Mouse (Mus musculus) ES-E14 (cell line): ENCODE data around the gene Cmc2. TPM values are rescaled to one million over a fixed set of nuclear protein-coding genes. Genes with fewer than 3 reads are reported as not detected.
A peak's percentile ranks its signal among the peaks of the same experiment; 100 is the strongest.

ENCODE experiments used
- DNase-seq: peaks from one replicate; pipeline ENCODE4 v3.0.0-alpha.2; 2013; ENCODE audit warnings: low read depth, low spot score
- H3K27ac ChIP-seq: 2 replicates; pipeline ENCODE4 v1.5.1; 2012; ENCODE audit warnings: low read depth, mild to moderate bottlenecking, low read length, moderate library complexity, mixed read lengths; ENCODE audit not compliant: poor library complexity, insufficient read depth, severe bottlenecking
- H3K36me3 ChIP-seq: 2 replicates; pipeline ENCODE4 v1.6.1; 2012; ENCODE audit warnings: mild to moderate bottlenecking, low read length, moderate library complexity, mixed read lengths; ENCODE audit not compliant: control insufficient read depth, poor library complexity, insufficient read depth, severe bottlenecking
- H3K4me1 ChIP-seq, 2 experiments: fragments of 150-350 bp in 1 of 2; sonication (generic) in 1 of 2; 2 replicates each; pipeline ENCODE4 v1.6.1; 2012; ENCODE audit warnings: low read length in 2 of 2, mild to moderate bottlenecking in 1 of 2, mixed read lengths in 1 of 2; ENCODE audit not compliant: control insufficient read depth in 2 of 2, insufficient read depth in 2 of 2, poor library complexity in 1 of 2
- H3K4me3 ChIP-seq, 2 experiments: fragments of 150-350 bp in 1 of 2; sonication (generic) in 1 of 2; 2 replicates each; pipeline ENCODE4 v1.5.1; 2012; ENCODE audit warnings: low read length in 2 of 2, low read depth in 1 of 2, mild to moderate bottlenecking in 1 of 2, mixed read lengths in 1 of 2; ENCODE audit not compliant: insufficient read depth in 1 of 2, poor library complexity in 1 of 2, severe bottlenecking in 1 of 2
- H3K9ac ChIP-seq: 2 replicates; pipeline ENCODE4 v1.6.1; 2012; ENCODE audit warnings: low read depth, mild to moderate bottlenecking, low read length, mixed read lengths; ENCODE audit not compliant: poor library complexity, insufficient read depth, severe bottlenecking
- H3K9me3 ChIP-seq: fragments of 150-350 bp; sonication (generic); 2 replicates; pipeline ENCODE4 v1.6.1; 2012; ENCODE audit warnings: low read depth, mild to moderate bottlenecking, low read length; ENCODE audit not compliant: control insufficient read depth, insufficient read depth
- CHD2 ChIP-seq: IDR thresholded peaks from 2 replicates; pipeline ENCODE4 v1.6.1; 2014; ENCODE audit warnings: mild to moderate bottlenecking, low read depth, low read length, inconsistent platforms
- HCFC1 ChIP-seq: IDR thresholded peaks from 2 replicates; pipeline ENCODE4 v1.6.1; 2012; ENCODE audit warnings: low read length, inconsistent platforms, borderline replicate concordance; ENCODE audit not compliant: insufficient read depth
- MAFK ChIP-seq: IDR thresholded peaks from 2 replicates; pipeline ENCODE4 v1.6.1; 2014; ENCODE audit warnings: mild to moderate bottlenecking, low read depth, low read length, inconsistent platforms; ENCODE audit not compliant: insufficient read depth
- ZC3H11A ChIP-seq: IDR thresholded peaks from 2 replicates; pipeline ENCODE4 v1.6.1; 2012; ENCODE audit warnings: low read depth, mild to moderate bottlenecking, inconsistent platforms, low read length, borderline replicate concordance
- ZNF384 ChIP-seq: IDR thresholded peaks from 2 replicates; pipeline ENCODE4 v1.6.1; 2012; ENCODE audit warnings: low read depth, low read length, inconsistent platforms
- in situ Hi-C, 2 experiments: fragments of 600-800 bp; cut with MboI; formaldehyde crosslinking; loops; one replicate each; pipeline ENCODE4 v1.15.1; 2025; ENCODE audit warnings: low sequenced_read_pairs in 2 of 2, inconsistent platforms in 1 of 2; ENCODE audit not compliant: unreplicated experiment in 2 of 2
- total RNA-seq: library from RNA; depleted of rRNA; stranded (reverse); fragments of 300-350 nt; gene quantifications from 2 replicates; pipeline ENCODE4 v1.2.3, GENCODE M21; 2012

Gene Cmc2
- total RNA-seq, 1 experiment: 33.4 TPM

DNA sequence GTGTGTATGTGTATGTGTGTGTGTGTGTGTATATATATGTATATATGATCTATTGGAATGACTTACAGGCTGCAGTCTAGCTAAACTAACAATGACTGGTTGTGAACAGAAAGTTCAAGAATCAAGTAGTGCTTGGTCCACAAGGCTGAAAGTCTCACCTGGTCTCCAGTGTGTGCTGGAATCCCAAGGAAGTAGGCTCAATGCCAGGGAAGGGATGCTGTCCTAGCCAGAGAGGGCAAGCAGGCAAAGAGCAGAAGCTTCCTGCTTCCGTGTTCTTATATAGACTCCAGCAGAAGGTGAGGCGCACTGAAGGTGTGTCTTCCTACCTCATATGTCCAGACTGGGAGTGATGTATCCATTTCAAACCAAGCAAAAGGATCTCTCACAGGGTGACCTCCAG is 30.5 kb upstream of the Cmc2 start:
- H3K9me3 ChIP-seq: no peaks in the 10 kb centered on the region
- peaks cover 27% of the 10 kb centered on the region for H3K36me3 ChIP-seq
- no peak overlapping the region for H3K27ac ChIP-seq
- no peak for TF ChIP-seq ZC3H11A
- no peak for TF ChIP-seq MAFK
- no peak for TF ChIP-seq ZNF384
- TF ChIP-seq CHD2: no peak
- TF ChIP-seq HCFC1: no peak
- DNase-seq: no peak
- in situ Hi-C loops: no loop called here
- H3K4me1 ChIP-seq: peaks cover 0 to 16% of the 10 kb centered on the region in 2 experiments; a peak in 3 of 4 replicates
- no peak overlapping the region for H3K9ac ChIP-seq
- H3K4me3 ChIP-seq: no peak overlapping the region

DNA sequence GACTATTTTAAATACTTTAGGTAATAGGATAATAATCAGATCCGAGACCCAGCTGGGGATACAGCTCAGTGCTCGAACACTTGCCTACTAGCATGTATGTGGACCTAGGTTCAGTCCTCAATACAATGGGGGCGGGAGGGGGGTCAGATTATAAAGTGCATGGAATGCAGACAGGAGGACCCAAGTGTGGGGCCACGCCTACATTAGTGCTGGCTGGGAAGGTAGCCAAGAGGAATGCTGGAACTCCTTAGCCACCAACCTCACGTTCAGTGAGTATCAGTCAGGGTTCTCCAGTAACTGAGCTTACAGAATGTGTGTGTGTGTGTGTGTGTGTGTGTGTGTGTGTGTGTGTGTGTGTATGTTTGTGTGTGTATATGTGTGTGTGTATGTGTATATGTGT is 30.1 kb upstream of the Cmc2 start:
- no peak for DNase-seq
- TF ChIP-seq MAFK (no peak), CHD2 (no peak), ZC3H11A (no peak), ZNF384 (no peak), HCFC1 (no peak)
- no peak overlapping the region for H3K4me3 ChIP-seq
- H3K9me3 ChIP-seq: no peaks in the 10 kb centered on the region
- no peak overlapping the region for H3K27ac ChIP-seq
- in situ Hi-C loops: no loop called here
- H3K9ac ChIP-seq: no peak overlapping the region
- peaks cover 0 to 20% of the 10 kb centered on the region in 2 experiments; a peak in 3 of 4 replicates for H3K4me1 ChIP-seq
- peaks cover 23% of the 10 kb centered on the region for H3K36me3 ChIP-seq

DNA sequence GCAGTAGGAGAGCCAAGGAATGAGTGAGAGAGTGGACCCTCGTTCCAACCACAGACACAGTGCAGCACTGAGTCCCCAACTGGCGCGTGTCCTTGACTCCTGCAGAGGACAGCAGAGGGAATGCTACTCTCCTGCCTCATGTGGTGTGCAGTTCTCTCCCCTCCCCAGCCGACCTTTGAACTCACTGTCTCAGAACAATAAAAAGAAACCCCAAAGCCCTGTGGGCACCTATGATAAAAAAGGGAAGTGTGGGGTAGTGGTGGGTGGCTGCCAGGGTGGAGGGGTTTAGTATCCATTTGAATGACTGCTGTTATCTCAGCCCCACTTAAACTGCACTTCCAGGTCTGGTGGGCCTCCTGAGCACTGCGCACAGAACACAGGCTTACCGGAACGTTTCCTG is 26.3 kb upstream of the Cmc2 start:
- peak overlapping the region; percentile 22; the same call in 1 of the 2 replicates for H3K9ac ChIP-seq
- no peak overlapping the region; a peak in 1 of 4 replicates for H3K4me3 ChIP-seq
- H3K4me1 ChIP-seq: peaks cover 0 to 29% of the 10 kb centered on the region in 2 experiments; a peak in 3 of 4 replicates
- in situ Hi-C loops: no loop called here
- peaks cover 3% of the 10 kb centered on the region for H3K36me3 ChIP-seq
- no peak overlapping the region for H3K27ac ChIP-seq
- TF ChIP-seq HCFC1 (no peak), ZC3H11A (no peak), ZNF384 (no peak), CHD2 (no peak), MAFK (no peak)
- H3K9me3 ChIP-seq: no peaks in the 10 kb centered on the region
- no peak for DNase-seq

DNA sequence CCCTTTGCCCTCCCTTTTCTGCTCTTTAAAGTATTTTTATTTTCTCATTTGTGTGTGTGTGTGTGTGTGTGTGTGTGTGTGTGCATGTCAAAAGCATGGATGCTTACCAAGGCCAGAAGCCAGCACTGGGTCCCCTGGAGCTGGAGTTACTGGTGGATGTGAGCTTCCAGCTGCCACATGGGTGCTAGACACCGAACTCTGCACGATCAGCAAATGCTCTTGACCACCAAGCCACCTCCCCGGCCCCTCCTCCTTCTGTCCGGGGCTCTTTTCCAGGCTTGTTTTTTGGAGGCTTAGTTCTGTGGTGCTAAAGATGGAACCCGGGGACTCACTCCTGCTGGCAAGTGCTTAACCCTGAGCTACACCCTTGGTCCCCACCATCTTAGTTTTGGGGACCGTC is 25.6 kb upstream of the Cmc2 start:
- in situ Hi-C loops: no loop called here
- Histone ChIP-seq H3K4me1 (peaks cover 0 to 31% of the 10 kb centered on the region in 2 experiments; a peak in 3 of 4 replicates), H3K36me3 (peaks cover 3% of the 10 kb centered on the region), H3K9ac (peak overlapping the region; percentile 24; the same call in 1 of the 2 replicates), H3K4me3 (peak overlapping the region; percentile 24 to 32), H3K9me3 (no peaks in the 10 kb centered on the region), H3K27ac (peak overlapping the region; percentile 26; the same call in 1 of the 2 replicates)
- TF ChIP-seq ZNF384: 0 out of 2 replicates have a peak, but pooled peaks have one; percentile 18
- no peak for TF ChIP-seq HCFC1
- TF ChIP-seq ZC3H11A: no peak
- TF ChIP-seq CHD2: no peak
- TF ChIP-seq MAFK: peak; percentile 30; the same call in 1 of the 2 replicates
- no peak for DNase-seq
